Mouse (Mus musculus): ENCODE results near the gene Fam222b. TPM values are rescaled to one million over a fixed set of nuclear protein-coding genes. Genes with fewer than 3 reads are reported as not detected.
"Not testable (repeated sequence)": the region's sequence is repeated elsewhere in the genome, so short reads cannot be mapped to it uniquely, and the experiment has no call there.

Fam222b gene
- total RNA-seq, 2 experiments from 2014 or later, result 16.9 to 20.3 TPM

- no peak for DNase-seq
Measured at GRCm38 (mm10) chr11:78087756-78088281, 6.6 kb upstream of the Fam222b start.

- no peak for DNase-seq
Measured at GRCm38 (mm10) chr11:78094137-78094503, 340 bp upstream of the Fam222b start.

GRCm38 (mm10) chr11:78095144-78095516 is 670 bp downstream of the Fam222b start:
- DNase-seq, result no peak

- no peak for DNase-seq
Measured at GRCm38 (mm10) chr11:78097077-78097476, 2.6 kb downstream of the Fam222b start.

- no peak for DNase-seq
Measured at GRCm38 (mm10) chr11:78100746-78101145, 6.3 kb downstream of the Fam222b start.

- peak; percentile 23 to 29 for DNase-seq
Measured at GRCm38 (mm10) chr11:78102142-78102541, 7.7 kb downstream of the Fam222b start.

GRCm38 (mm10) chr11:78102958-78103747 is 8.7 kb downstream of the Fam222b start:
- DNase-seq, result no peak

- DNase-seq, result no peak
Measured at GRCm38 (mm10) chr11:78104501-78104900, 10.0 kb downstream of the Fam222b start.

GRCm38 (mm10) chr11:78113616-78114015 is 19.2 kb downstream of the Fam222b start:
- DNase-seq, result no peak

- DNase-seq, result no peak
Measured at GRCm38 (mm10) chr11:78114676-78115366, 20.4 kb downstream of the Fam222b start.

- peak; percentile 97 to 98 for DNase-seq
Measured at GRCm38 (mm10) chr11:78115367-78116145, 21.1 kb downstream of the Fam222b start.

- DNase-seq, result no peak
Measured at GRCm38 (mm10) chr11:78116146-78116410, 21.6 kb downstream of the Fam222b start.

- peak in 1 of 2 experiments; percentile 19 for DNase-seq
Measured at GRCm38 (mm10) chr11:78118467-78118866, 24.0 kb downstream of the Fam222b start.

GRCm38 (mm10) chr11:78119898-78120297 is 25.4 kb downstream of the Fam222b start:
- no peak for DNase-seq

- DNase-seq, result peak; percentile 58 to 63
Measured at GRCm38 (mm10) chr11:78121176-78121575, 26.7 kb downstream of the Fam222b start.

- DNase-seq, result no peak
Measured at GRCm38 (mm10) chr11:78122815-78123214, 28.4 kb downstream of the Fam222b start.

- no peak for DNase-seq
Measured at GRCm38 (mm10) chr11:78123782-78124181, 29.3 kb downstream of the Fam222b start.

GRCm38 (mm10) chr11:78125691-78126090 is 31.2 kb downstream of the Fam222b start:
- DNase-seq, result no peak

GRCm38 (mm10) chr11:78126739-78127138 is 32.3 kb downstream of the Fam222b start:
- DNase-seq, result no peak

- DNase-seq, result no peak
Measured at GRCm38 (mm10) chr11:78129458-78129857, 35.0 kb downstream of the Fam222b start.

- DNase-seq, result no peak
Measured at GRCm38 (mm10) chr11:78133915-78134314, 39.5 kb downstream of the Fam222b start.

- no peak for DNase-seq
Measured at GRCm38 (mm10) chr11:78134344-78134743, 39.9 kb downstream of the Fam222b start.

- DNase-seq, result not testable (repeated sequence)
Measured at GRCm38 (mm10) chr11:78135314-78135713, 40.9 kb downstream of the Fam222b start.

Measured in adrenal gland, postnatal 36 days (tissue).